Mouse (Mus musculus) brain, embryonic 14.5 days (tissue): ENCODE data around the gene Igdcc3.

Source experiments
- CTCF ChIP-seq: fragments of 200-500 bp; IDR thresholded peaks from 2 replicates; pipeline ENCODE4 v1.5.1; 2012; ENCODE audit warnings: inconsistent platforms, mild to moderate bottlenecking, moderate library complexity, borderline replicate concordance; ENCODE audit not compliant: insufficient read depth, insufficient read length; ENCODE audit errors: extremely low read depth
- POLR2A ChIP-seq: fragments of 200-500 bp; IDR thresholded peaks from 2 replicates; pipeline ENCODE4 v1.6.1; 2012; ENCODE audit warnings: mild to moderate bottlenecking, inconsistent platforms, borderline replicate concordance; ENCODE audit not compliant: poor library complexity, insufficient read depth, insufficient read length, severe bottlenecking; ENCODE audit errors: extremely low read depth

- peak; percentile 55; the same call in 1 of the 2 replicates for TF ChIP-seq CTCF
- no peak for TF ChIP-seq POLR2A
Observed at GRCm38 (mm10) chr9:65175939-65176871, 35.2 kb downstream of the Igdcc3 start.
